Mouse (Mus musculus): ENCODE measurements around the gene Cdc6. TPM values are rescaled to one million over a fixed set of nuclear protein-coding genes. Genes with fewer than 3 reads are reported as not detected.

Gene Cdc6
- polyA plus RNA-seq, 1 experiment: 0.11 TPM

DNA sequence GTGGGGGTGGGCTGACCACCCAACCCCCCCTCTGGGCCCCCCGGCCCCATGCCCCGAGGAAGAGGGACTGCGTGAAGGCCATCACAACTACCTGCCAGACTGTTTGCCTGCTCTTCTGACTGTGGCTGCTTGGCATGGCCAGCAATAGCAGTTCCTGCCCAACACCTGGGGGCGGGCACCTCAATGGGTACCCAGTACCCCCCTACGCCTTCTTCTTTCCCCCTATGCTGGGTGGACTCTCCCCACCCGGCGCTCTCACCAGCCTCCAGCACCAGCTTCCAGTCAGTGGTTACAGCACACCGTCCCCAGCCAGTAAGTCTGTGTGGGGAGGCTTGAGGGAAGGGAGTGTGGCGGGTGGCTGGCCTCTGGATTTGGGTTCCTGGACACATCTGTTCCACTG lies 42.9 kb downstream of the Cdc6 start:
- Histone ChIP-seq H3K36me3 (ENCODE audit: control insufficient read depth, insufficient read depth, low read length) (no peaks in the 10 kb centered on the region), H3K27me3 (replicated peaks; ENCODE audit: control insufficient read depth, insufficient read depth, low read length) (no peaks in the 10 kb centered on the region), H3K4me3 (ENCODE audit: insufficient read depth, low read depth, low read length) (no peak overlapping the region), H3K27ac (ENCODE audit: insufficient read depth, low read depth, low read length) (no peak overlapping the region), H3K4me1 (ENCODE audit: control insufficient read depth, insufficient read depth, low read length) (peaks cover 59% of the 10 kb centered on the region)
- TF ChIP-seq CTCF (conservative IDR thresholded peaks at IDR 0.05; ENCODE audit: insufficient read depth, insufficient read length, low read depth, low read length): no peak
- 67% methylated on average over 9 of the region's 9 CpGs for WGBS
- DNase-seq: no peak

DNA sequence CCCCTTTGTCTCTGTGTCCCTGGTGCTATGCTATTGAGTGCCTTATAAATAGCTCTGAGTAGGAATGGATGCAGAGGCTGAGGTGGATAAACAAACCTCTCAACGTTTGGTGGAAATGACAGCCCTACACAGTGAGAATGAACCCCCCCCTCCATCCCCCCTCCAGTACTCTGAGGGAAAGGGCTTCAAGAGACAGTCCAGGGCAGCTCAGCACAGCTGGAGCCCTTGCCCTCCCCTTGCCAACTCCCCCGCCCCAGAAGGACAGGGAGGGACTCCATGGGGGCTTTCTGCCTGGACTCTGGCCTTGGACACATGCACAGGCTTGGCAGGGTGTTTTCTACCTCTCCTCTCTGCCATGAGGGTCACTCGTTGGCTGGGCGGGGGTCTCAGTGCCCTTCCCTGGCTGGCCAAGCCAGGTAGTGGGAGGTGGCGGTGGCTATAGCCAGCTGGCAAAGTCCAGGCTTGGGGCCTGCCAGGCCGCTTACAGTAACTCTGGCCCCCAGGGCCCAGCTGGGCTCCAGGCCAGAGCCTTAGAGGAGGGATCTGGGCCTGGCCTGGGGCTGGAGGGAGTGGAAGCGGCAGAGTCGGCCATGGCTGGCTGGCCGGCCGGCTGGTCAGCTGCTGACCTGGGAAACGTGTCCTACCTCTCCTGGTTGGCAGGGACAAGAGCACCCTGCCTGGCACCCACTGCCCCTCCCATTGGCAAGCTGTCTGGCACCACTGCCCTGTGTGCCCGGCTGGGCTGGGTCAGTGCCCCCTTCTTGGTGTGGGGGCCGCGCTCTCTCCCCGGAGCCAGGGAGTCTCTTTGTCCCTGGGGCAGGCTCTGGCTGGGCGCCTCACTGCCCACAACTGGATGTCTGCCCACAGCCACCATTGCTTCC lies 43.7 kb downstream of the Cdc6 start:
- 13% methylated on average over 16 of the region's 16 CpGs for WGBS
- Histone ChIP-seq H3K27ac (ENCODE audit: insufficient read depth, low read depth, low read length) (peak overlapping the region; percentile 74), H3K27me3 (replicated peaks; ENCODE audit: control insufficient read depth, insufficient read depth, low read length) (no peaks in the 10 kb centered on the region), H3K36me3 (ENCODE audit: control insufficient read depth, insufficient read depth, low read length) (no peaks in the 10 kb centered on the region), H3K4me3 (ENCODE audit: insufficient read depth, low read depth, low read length) (no peak overlapping the region), H3K4me1 (ENCODE audit: control insufficient read depth, insufficient read depth, low read length) (peaks cover 52% of the 10 kb centered on the region)
- DNase-seq: peak; percentile 98
- TF ChIP-seq CTCF (conservative IDR thresholded peaks at IDR 0.05; ENCODE audit: insufficient read depth, insufficient read length, low read depth, low read length): no peak
- TF ChIP-seq POLR2A (IDR thresholded peaks at IDR 0.05; ENCODE audit: low read depth, low read length): peak; percentile 10

GRCm38 (mm10) chr11:98952111-98952510 lies 44.5 kb downstream of the Cdc6 start:
- no peak for TF ChIP-seq POLR2A (IDR thresholded peaks at IDR 0.05; ENCODE audit: low read depth, low read length)
- no peak for TF ChIP-seq CTCF (conservative IDR thresholded peaks at IDR 0.05; ENCODE audit: insufficient read depth, insufficient read length, low read depth, low read length)
- no peak for DNase-seq
- H3K36me3 ChIP-seq (ENCODE audit: control insufficient read depth, insufficient read depth, low read length): no peaks in the 10 kb centered on the region
- WGBS: 61% methylated on average over 1 of the region's 1 CpGs
- H3K4me3 ChIP-seq (ENCODE audit: insufficient read depth, low read depth, low read length): no peak overlapping the region
- no peak overlapping the region for H3K27ac ChIP-seq (ENCODE audit: insufficient read depth, low read depth, low read length)
- peaks cover 51% of the 10 kb centered on the region for H3K4me1 ChIP-seq (ENCODE audit: control insufficient read depth, insufficient read depth, low read length)
- no peaks in the 10 kb centered on the region for H3K27me3 ChIP-seq (replicated peaks; ENCODE audit: control insufficient read depth, insufficient read depth, low read length)

DNA sequence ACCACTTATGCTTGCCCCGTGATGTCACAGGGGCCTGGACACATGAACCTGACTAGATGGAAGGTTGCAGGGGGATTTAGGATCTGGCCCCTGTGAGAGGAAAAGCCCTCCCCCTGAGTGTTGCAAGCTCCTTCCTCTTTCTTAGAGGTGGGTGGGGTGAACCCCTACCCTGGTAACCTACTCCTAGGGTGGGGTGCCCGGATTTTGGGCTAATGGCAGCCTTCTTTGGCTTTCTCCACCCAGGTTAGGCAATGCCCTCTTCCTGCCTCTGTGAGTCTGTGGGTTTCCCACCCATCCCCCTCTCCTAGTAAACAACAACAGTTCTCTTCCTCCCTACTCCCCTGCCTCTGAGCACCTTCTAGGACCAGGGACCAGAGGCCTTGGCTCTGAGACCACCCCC lies 45.1 kb downstream of the Cdc6 start:
- no peak for TF ChIP-seq CTCF (conservative IDR thresholded peaks at IDR 0.05; ENCODE audit: insufficient read depth, insufficient read length, low read depth, low read length)
- TF ChIP-seq POLR2A (IDR thresholded peaks at IDR 0.05; ENCODE audit: low read depth, low read length): no peak
- no peak overlapping the region for H3K27ac ChIP-seq (ENCODE audit: insufficient read depth, low read depth, low read length)
- no peaks in the 10 kb centered on the region for H3K27me3 ChIP-seq (replicated peaks; ENCODE audit: control insufficient read depth, insufficient read depth, low read length)
- no peak for DNase-seq
- H3K36me3 ChIP-seq (ENCODE audit: control insufficient read depth, insufficient read depth, low read length): no peaks in the 10 kb centered on the region
- H3K4me1 ChIP-seq (ENCODE audit: control insufficient read depth, insufficient read depth, low read length): peaks cover 51% of the 10 kb centered on the region
- 78% methylated on average over 2 of the region's 2 CpGs for WGBS
- H3K4me3 ChIP-seq (ENCODE audit: insufficient read depth, low read depth, low read length): no peak overlapping the region

DNA sequence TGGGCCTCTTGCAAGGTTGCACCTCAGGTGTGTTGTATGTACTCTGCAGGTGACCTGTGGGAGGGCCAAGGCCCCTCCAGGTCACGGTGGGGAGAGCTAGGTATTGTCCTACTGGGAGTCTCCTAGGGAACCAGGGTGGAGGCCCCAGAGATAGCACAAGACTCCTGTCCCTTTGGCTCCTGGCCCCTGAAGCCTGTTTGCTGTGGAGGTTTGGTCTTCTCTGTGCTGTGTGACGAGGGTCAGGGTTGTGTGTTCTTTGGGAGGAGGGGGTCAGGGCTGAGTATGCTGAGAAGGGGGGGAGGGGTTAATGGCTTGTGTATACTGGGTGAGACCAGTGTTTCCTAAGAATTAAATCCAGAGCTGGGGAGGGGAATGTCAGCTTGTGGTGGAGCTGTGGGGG lies 45.8 kb downstream of the Cdc6 start:
- DNase-seq: no peak
- H3K27me3 ChIP-seq (replicated peaks; ENCODE audit: control insufficient read depth, insufficient read depth, low read length): no peaks in the 10 kb centered on the region
- no peaks in the 10 kb centered on the region for H3K36me3 ChIP-seq (ENCODE audit: control insufficient read depth, insufficient read depth, low read length)
- TF ChIP-seq CTCF (conservative IDR thresholded peaks at IDR 0.05; ENCODE audit: insufficient read depth, insufficient read length, low read depth, low read length) (no peak), POLR2A (IDR thresholded peaks at IDR 0.05; ENCODE audit: low read depth, low read length) (no peak)
- H3K27ac ChIP-seq (ENCODE audit: insufficient read depth, low read depth, low read length): no peak overlapping the region
- peaks cover 51% of the 10 kb centered on the region for H3K4me1 ChIP-seq (ENCODE audit: control insufficient read depth, insufficient read depth, low read length)
- 32% methylated on average over 2 of the region's 2 CpGs for WGBS
- H3K4me3 ChIP-seq (ENCODE audit: insufficient read depth, low read depth, low read length): no peak overlapping the region

DNA sequence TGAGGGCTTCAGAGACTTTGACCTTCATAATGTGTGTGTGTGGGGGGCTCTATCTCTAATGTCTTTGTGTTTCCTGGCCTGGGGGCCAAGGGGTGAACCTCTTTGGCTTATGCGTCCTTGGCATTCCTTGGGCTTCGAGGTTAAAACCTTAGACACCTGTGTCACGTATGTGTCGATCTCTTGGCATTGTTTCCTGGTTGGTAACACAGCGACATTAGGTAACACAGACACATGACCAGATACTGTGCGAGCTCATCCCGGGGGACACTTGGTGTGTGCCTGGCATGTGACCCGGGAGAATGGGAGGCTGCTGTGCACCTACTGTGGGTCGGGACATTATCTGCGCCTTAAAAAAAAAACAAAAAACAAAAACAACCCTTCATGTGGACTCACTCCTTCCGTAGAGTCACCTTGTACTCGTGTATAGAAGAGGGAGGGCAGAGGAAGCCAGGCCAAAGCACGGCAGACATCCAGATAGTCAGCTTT lies 46.3 kb downstream of the Cdc6 start:
- peak; percentile 22 for DNase-seq
- 20% methylated on average over 13 of the region's 13 CpGs for WGBS
- Histone ChIP-seq H3K27me3 (replicated peaks; ENCODE audit: control insufficient read depth, insufficient read depth, low read length) (no peaks in the 10 kb centered on the region), H3K4me3 (ENCODE audit: insufficient read depth, low read depth, low read length) (no peak overlapping the region), H3K4me1 (ENCODE audit: control insufficient read depth, insufficient read depth, low read length) (peaks cover 51% of the 10 kb centered on the region), H3K36me3 (ENCODE audit: control insufficient read depth, insufficient read depth, low read length) (no peaks in the 10 kb centered on the region), H3K27ac (ENCODE audit: insufficient read depth, low read depth, low read length) (0 out of 2 replicates have a peak overlapping the region, but pooled peaks have one; percentile 24)
- TF ChIP-seq CTCF (conservative IDR thresholded peaks at IDR 0.05; ENCODE audit: insufficient read depth, insufficient read length, low read depth, low read length) (no peak), POLR2A (IDR thresholded peaks at IDR 0.05; ENCODE audit: low read depth, low read length) (no peak)

- DNase-seq: peak; percentile 84
- 15% methylated on average over 10 of the region's 10 CpGs for WGBS
- no peak overlapping the region for H3K4me3 ChIP-seq (ENCODE audit: insufficient read depth, low read depth, low read length)
- no peaks in the 10 kb centered on the region for H3K27me3 ChIP-seq (replicated peaks; ENCODE audit: control insufficient read depth, insufficient read depth, low read length)
- no peaks in the 10 kb centered on the region for H3K36me3 ChIP-seq (ENCODE audit: control insufficient read depth, insufficient read depth, low read length)
- H3K27ac ChIP-seq (ENCODE audit: insufficient read depth, low read depth, low read length): peak overlapping the region; percentile 68; the same call in 1 of the 2 replicates
- peaks cover 49% of the 10 kb centered on the region for H3K4me1 ChIP-seq (ENCODE audit: control insufficient read depth, insufficient read depth, low read length)
- peak; percentile 57 for TF ChIP-seq CTCF (conservative IDR thresholded peaks at IDR 0.05; ENCODE audit: insufficient read depth, insufficient read length, low read depth, low read length)
- no peak for TF ChIP-seq POLR2A (IDR thresholded peaks at IDR 0.05; ENCODE audit: low read depth, low read length)
Observed at GRCm38 (mm10) chr11:98954373-98954772, 46.8 kb downstream of the Cdc6 start.
